Mouse (Mus musculus) hindlimb bud, embryonic 11.5 days (tissue): Measurements from ENCODE around the gene H2-Q6.
"Not testable (repeated sequence)": the region's sequence is repeated elsewhere in the genome, so short reads cannot be mapped to it uniquely, and the experiment has no call there.

Experiments used
- DNase-seq: peaks from one replicate; pipeline ENCODE4 v3.0.0-alpha.2; 2012; ENCODE audit warnings: low read depth, low spot score; ENCODE audit errors: extremely low spot score

H2-Q6 gene

GRCm38 (mm10) chr17:35424624-35425416, at the start of gene H2-Q6:
TSS of gene H2-Q6 (plus strand) at chr17:35424850.
- not testable (repeated sequence) for DNase-seq

- DNase-seq = peak; percentile 24
Observed at GRCm38 (mm10) chr17:35379369-35379728, 45.3 kb upstream of the H2-Q6 start, which contains the start of gene H2-Q4. TSS of gene H2-Q4 (plus strand) at chr17:35379617.

- no peak for DNase-seq
Observed at GRCm38 (mm10) chr17:35379729-35380451, 44.8 kb upstream of the H2-Q6 start.

GRCm38 (mm10) chr17:35389796-35390195, 34.9 kb upstream of the H2-Q6 start:
- not testable (repeated sequence) for DNase-seq

DNA sequence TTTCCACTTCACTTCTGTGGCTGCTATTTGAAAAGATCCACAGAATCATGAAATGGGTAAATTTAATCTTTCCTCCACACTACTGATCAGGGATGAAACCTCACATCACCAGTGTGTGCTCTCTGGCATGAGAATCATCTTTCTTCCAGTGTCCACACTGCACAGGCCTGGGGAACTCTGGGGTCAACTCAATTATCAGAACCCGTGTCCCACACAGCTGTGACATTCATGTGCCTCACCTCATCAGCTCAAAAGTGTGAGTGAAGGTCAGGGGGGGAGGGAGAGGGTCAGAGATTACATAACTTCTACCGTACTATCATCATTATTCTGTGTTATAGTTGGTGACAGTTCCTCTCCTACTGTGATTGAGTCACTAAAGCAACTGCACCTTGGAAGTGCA, 32.0 kb upstream of the H2-Q6 start:
- not testable (repeated sequence) for DNase-seq

DNA sequence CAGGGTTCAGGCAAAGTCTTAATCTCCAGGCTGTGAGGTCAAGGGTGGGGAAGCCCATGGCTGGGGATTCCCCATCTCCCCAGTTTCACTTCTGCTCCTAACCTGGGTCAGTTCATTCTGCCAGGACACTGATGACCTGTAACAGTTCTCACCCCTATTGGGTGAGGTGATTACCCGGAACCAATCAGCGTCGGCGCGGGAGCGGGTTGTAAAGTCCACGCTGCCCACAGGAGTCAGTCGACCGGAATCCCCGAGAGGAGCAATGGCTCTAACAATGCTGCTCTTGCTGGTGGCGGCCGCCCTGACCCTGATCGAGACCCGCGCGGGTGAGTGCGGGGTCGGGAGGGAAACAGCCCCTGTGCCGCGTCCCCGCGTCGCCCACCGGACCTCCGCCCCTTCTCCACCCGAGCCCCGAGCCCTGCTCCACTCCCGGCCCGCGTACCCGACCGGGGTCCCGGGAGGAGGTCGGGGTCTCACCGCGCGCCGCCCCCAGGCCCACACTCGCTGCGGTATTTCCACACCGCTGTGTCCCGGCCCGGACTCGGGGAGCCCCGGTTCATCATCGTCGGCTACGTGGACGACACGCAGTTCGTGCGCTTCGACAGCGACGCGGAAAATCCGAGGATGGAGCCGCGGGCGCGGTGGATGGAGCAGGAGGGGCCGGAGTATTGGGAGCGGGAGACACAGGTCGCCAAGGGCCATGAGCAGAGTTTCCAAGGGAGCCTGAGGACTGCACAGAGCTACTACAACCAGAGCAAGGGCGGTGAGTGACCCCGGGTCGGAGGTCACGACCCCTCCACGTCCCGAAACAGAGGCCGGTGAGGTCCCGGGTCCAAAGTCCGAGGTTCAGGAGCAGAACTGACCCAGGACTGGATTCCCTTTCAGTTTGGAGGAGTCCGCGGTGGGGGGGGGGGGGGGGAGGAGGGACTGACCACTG, 30.5 kb upstream of the H2-Q6 start:
- not testable (repeated sequence) for DNase-seq

GRCm38 (mm10) chr17:35396956-35397355, 27.7 kb upstream of the H2-Q6 start:
- DNase-seq = not testable (repeated sequence)

GRCm38 (mm10) chr17:35413057-35413456, 11.6 kb upstream of the H2-Q6 start:
- DNase-seq = not testable (repeated sequence)

DNA sequence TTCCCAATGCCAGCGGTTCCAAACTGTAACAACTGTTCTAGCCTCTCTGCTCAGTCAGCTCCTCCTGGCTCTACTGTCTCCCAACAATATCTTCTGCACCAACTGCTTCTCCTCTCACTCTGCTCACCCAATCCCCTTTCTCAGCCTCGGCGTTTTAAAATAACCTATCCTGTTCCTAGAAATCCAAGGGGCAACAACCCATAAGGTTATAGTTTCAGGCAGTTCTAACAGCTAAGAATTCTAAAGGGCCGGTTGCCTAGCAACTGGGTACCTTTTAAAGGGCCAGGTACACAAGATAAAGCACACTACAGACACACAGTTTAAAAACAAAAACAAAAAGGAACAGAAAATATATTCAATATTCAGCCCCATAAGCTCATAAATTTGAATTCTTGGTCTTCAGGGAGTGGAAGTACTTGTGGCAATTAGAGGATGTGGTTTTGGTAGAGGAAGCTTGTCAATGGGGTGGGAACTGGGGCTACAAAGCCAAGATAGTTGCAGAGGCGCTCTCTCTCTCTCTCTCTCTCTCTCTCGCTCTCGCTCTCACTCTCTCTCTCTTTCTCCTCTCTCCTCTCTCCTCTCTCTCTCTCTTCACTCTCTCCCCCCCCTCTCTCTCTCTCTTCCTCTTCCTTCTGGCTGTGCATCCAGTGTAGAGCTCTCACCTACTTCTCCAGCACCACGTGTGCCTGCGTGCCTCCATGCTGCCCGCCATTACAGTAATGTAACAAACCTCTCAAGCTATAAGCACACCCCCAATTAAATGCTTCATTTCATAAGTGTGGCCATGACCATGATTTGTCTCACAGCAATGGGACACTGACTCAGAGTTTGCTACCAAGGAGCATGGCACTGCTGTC, 9.1 kb upstream of the H2-Q6 start:
- DNase-seq = not testable (repeated sequence)

- DNase-seq = no peak
Observed at GRCm38 (mm10) chr17:35418772-35419171, 5.9 kb upstream of the H2-Q6 start.

GRCm38 (mm10) chr17:35419564-35419963, 5.1 kb upstream of the H2-Q6 start:
- DNase-seq = not testable (repeated sequence)

DNA sequence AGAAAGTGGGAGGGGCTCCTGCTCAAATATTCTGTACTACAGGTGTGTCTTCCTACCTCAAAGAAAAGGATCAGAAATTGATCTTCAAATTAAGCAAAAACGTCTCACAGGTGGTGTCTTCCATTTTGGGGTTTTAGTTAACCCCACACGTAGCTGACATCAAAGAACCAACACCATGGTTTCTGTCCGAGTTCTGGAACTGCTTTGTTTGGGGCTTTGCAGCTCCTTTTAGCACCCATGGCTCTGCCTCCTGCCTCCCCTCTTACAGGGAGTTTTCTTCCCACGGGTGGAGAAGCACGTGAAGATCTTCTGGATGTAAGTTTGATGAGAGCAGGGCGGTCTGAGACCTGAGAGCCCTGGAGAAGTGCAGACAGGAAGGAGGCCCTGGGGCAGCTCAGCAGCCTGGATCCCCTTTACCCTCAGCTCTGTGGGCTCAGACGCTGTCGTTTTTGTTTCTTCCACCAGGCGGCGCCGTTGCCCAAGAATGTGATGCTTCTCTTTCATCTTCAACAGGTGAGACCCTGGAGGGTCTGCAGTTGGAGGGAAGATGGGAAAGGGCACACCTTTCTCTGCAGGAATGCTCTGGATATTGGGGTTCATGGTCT, 4.3 kb upstream of the H2-Q6 start:
- DNase-seq = not testable (repeated sequence)

DNA sequence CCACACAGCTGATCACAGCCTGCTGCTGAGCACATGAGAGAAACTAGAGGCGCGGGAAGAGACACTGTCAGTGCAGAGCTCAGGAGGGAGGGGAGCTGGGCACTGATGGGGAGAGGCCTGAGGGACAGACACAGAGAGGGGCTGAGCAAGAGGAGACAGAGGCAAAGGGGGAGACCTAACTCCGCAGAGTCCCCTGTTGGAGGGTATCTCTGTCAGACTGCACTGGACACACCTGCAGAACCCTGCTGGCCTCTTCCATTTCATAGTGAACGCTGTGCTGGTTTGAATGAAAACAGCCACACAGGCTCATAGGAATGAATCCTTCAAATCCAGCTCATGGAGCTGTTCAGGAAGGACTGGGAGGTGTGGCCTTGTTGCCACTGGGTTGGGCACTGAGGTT, 3.3 kb upstream of the H2-Q6 start:
- DNase-seq = not testable (repeated sequence)

DNA sequence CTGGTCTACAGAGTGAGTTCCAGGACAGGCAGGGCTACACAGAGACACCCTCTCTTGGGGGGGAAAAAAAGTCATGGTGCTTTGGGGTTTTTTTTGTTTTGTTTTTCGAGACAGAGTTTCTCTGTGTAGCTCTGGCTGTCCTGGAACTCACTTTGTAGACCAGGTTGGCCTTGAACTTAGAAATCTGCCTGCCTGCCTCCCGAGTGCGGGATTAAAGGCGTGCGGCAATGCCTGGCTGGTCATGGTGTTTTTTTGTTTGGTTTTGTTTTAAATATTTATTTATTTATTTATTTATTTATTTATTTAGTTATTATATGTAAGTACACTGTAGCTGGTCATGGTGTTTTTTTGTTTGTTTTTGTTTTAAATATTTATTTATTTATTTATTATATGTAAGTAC, 2.3 kb upstream of the H2-Q6 start:
- not testable (repeated sequence) for DNase-seq

- DNase-seq = not testable (repeated sequence)
Observed at GRCm38 (mm10) chr17:35423131-35423810, 1.4 kb upstream of the H2-Q6 start.

- not testable (repeated sequence) for DNase-seq
Observed at GRCm38 (mm10) chr17:35424106-35424505, 544 bp upstream of the H2-Q6 start.

- DNase-seq = not testable (repeated sequence)
Observed at GRCm38 (mm10) chr17:35425474-35425873, 824 bp downstream of the H2-Q6 start.

DNA sequence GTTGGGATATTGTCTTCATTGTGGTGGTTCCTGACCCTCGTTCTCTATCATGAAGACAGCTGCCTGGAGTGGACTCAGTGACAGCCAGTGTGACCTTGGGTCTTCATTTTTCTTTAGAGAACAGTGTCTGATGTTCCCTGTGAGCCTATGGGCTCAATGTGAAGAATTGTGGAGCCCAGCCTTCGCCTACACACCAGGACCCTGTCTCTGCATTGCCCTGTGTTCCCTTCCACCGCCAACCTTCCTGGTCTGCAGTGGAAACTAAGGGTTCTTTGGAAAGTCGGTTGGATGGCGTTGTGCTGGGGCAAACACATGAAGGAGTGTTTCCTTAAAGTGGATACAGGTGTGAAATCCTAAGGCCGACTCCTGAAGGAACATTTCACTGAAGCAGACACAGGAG, 4.2 kb downstream of the H2-Q6 start:
- DNase-seq = not testable (repeated sequence)

GRCm38 (mm10) chr17:35430671-35431070, 6.0 kb downstream of the H2-Q6 start:
- not testable (repeated sequence) for DNase-seq
